Mouse (Mus musculus) heart, adult 2 months (tissue): ENCODE data around the gene Luc7l.

Experiments used
- CTCF ChIP-seq: fragments of 200-600 bp; IDR thresholded peaks from 2 replicates; pipeline ENCODE4 v1.8.1; 2022; ENCODE audit warnings: antibody characterized with exemption, mild to moderate bottlenecking, moderate library complexity
- POLR2A ChIP-seq: fragments of 200-500 bp; IDR thresholded peaks from 2 replicates; pipeline ENCODE4 v1.6.1; 2011; ENCODE audit warnings: mild to moderate bottlenecking, low read depth, low read length, control low read depth; ENCODE audit not compliant: insufficient read depth

- TF ChIP-seq CTCF (no peak), POLR2A (peak; percentile 96)
Measured at GRCm38 (mm10) chr17:26252539-26253251, at the start of gene Luc7l.
